Mouse (Mus musculus): ENCODE measurements around the gene Nfix.

DNA sequence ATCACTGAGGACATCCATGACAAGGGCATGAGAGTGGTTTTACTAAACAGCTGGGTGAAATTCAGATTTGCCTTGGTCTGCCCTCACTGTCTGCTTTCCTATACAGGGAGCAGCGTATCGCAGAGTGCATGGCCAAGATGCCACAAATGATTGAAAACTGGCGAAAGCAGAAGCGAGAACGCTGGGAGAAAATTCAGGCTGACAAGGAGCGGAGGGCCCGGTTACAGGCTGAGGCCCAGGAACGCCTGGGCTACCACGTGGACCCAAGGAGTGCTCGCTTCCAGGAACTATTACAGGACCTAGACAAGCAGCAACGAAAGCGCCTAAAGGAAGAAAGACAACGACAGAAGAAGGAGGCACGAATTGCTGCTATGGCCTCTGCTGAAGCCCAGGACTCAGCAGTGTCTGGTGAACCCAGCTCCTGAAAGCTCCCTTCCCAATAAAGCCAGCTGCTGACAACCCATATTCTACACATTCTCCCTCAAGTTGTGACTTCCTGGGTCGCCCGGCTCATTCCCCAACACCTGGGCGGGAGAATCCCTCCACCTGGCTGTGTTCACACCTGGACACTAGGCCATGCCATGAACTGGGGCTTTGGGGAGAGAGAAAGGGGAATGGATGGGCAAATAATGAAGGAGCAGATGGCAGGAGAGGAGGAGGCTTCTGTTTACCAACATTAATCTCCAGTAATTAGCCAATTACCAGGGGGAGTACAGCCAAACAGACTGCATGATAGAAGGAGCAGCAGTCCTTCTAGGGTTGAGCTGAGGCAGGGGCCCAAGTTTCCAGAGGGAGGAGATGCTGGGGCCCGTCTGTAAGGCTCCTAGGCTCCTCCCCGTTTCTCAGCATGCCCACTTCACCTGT, 34.1 kb upstream of the Nfix start:
- TF ChIP-seq EP300 (IDR thresholded peaks at IDR 0.05; ENCODE audit: insufficient read depth, low read depth, low read length): no peak
- TF ChIP-seq CTCF (IDR thresholded peaks at IDR 0.05): no peak
- TF ChIP-seq POLR2A (IDR thresholded peaks at IDR 0.05; ENCODE audit: insufficient read depth, low read depth, low read length): no peak

Data from heart, adult 2 months (tissue).